Mouse (Mus musculus) cerebellum, adult 2 months (tissue): Measurements from ENCODE around the gene Plxnb2.

Experiments used
- CTCF ChIP-seq: fragments of 200-500 bp; IDR thresholded peaks from 2 replicates; pipeline ENCODE4 v1.5.1; 2011; ENCODE audit warnings: low read depth, mild to moderate bottlenecking, control low read depth, low read length, moderate library complexity, borderline replicate concordance; ENCODE audit not compliant: insufficient read depth
- POLR2A ChIP-seq: fragments of 200-500 bp; IDR thresholded peaks from 2 replicates; pipeline ENCODE4 v1.6.1; 2011; ENCODE audit warnings: low read length, control low read depth, borderline replicate concordance; ENCODE audit not compliant: insufficient read depth

- TF ChIP-seq CTCF = no peak
- no peak for TF ChIP-seq POLR2A
These were observed 43.1 kb downstream of the Plxnb2 start for GRCm38 (mm10) chr15:89137378-89138045.
